Mouse (Mus musculus) midbrain, embryonic 15.5 days (tissue): Measurements from ENCODE around the gene Bcl3. TPM values are rescaled to one million over a fixed set of nuclear protein-coding genes. Genes with fewer than 3 reads are reported as not detected.
"Not testable (repeated sequence)": the region's sequence is repeated elsewhere in the genome, so short reads cannot be mapped to it uniquely, and the experiment has no call there.

Source experiments
- ATAC-seq: fragments of 200-750 bp; cut with Nextera tagmentation; replicated peaks from 2 replicates; pipeline ENCODE4 v1.8.0; 2017; ENCODE audit warnings: moderate TSS enrichment
- H3K27ac ChIP-seq: fragments of 300-500 bp; sonication (generic); 2 replicates; pipeline ENCODE4 v1.5.1; 2015; ENCODE audit warnings: mild to moderate bottlenecking, inconsistent platforms
- H3K27me3 ChIP-seq: fragments of 300-500 bp; sonication (generic); replicated peaks from 2 replicates; pipeline ENCODE4 v1.6.1; 2015; ENCODE audit warnings: inconsistent platforms
- H3K36me3 ChIP-seq: fragments of 300-500 bp; sonication (generic); replicated peaks from 2 replicates; pipeline ENCODE4 v1.6.1; 2015; ENCODE audit warnings: inconsistent platforms
- H3K4me1 ChIP-seq: fragments of 300-500 bp; sonication (generic); 2 replicates; pipeline ENCODE4 v1.6.1; 2015; ENCODE audit warnings: inconsistent platforms
- H3K4me2 ChIP-seq: fragments of 300-500 bp; sonication (generic); 2 replicates; pipeline ENCODE4 v1.6.1; 2015; ENCODE audit warnings: inconsistent platforms, mild to moderate bottlenecking, moderate library complexity
- H3K4me3 ChIP-seq: fragments of 300-500 bp; sonication (generic); 2 replicates; pipeline ENCODE4 v1.5.1; 2015; ENCODE audit warnings: mild to moderate bottlenecking, inconsistent platforms
- H3K9ac ChIP-seq: fragments of 300-500 bp; sonication (generic); 2 replicates; pipeline ENCODE4 v1.6.1; 2015; ENCODE audit warnings: mild to moderate bottlenecking, inconsistent platforms
- H3K9me3 ChIP-seq: fragments of 300-500 bp; sonication (generic); 2 replicates; pipeline ENCODE4 v1.6.1; 2016; ENCODE audit warnings: inconsistent platforms
- WGBS: fragments of 180-500 bp; shearing (Covaris S2); methylation state at CpG from one replicate; pipeline ENCODE4 v1.1.7; 2015; ENCODE audit warnings: mixed read lengths; 5-methylcytosine and 5-hydroxymethylcytosine counted together
- polyA plus RNA-seq: library from polyadenylated mRNA; unstranded; fragments of >200 nt; fragmentation: Nextera tagmentation; extraction: Ambion mirVana; gene quantifications from 2 replicates; pipeline ENCODE4 v1.2.1, GENCODE M21; 2015

Gene Bcl3
- polyA plus RNA-seq, 1 experiment from 2014 or later = 0.89 TPM

DNA sequence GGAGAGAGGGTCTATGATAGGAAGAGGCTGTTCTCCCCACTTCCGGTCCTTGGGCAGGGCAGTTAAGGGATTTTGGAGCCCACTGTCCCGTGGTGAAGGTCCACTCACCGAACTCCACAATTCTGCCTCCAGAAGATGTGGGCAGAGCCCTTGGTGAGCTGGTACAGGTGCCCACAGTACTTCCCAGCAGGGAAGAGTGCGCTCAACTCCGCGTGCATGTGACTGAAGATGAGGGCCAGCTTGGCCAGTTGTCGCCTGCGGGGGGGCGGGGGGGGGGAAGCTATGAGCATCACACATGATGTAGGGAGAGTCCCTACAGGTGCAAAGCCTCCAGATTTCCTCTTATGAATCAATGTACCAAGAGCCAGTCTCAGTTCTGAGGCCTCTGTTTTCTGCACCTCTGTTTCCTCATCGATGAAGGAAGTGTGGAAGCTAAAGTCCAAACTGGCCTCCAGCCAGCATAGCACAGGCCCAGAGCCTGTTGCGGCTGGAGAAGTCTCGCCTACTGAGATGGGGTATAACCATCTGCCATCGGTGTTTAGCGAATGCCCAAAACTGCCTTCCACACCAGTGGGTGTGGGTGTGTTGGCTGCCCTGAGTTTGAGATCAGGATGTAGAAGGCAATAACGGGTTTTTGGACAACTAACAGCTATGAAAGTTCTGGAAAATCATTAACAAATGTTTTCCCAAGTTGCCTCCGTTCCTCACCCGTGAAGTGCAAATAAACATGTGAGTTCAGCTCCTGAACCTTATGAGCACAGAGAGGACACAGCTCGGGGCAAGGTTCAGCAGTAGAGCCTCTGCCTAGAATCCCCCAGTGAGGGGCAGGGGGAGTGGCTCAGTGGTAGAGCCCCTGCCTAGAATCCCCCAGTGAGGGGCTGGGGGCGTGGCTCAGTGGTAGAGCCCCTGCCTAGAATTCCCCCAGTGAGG, 29.6 kb downstream of the Bcl3 start:
- Histone ChIP-seq H3K27me3 (peaks cover 25% of the 10 kb centered on the region), H3K9me3 (no peaks in the 10 kb centered on the region), H3K4me1 (peaks cover 7% of the 10 kb centered on the region; the same call in 1 of the 2 replicates), H3K9ac (no peak overlapping the region), H3K27ac (no peak overlapping the region), H3K4me2 (no peak overlapping the region), H3K4me3 (no peak overlapping the region), H3K36me3 (no peaks in the 10 kb centered on the region)
- WGBS = 90% methylated on average over 19 of the region's 19 CpGs
- no peak for ATAC-seq

DNA sequence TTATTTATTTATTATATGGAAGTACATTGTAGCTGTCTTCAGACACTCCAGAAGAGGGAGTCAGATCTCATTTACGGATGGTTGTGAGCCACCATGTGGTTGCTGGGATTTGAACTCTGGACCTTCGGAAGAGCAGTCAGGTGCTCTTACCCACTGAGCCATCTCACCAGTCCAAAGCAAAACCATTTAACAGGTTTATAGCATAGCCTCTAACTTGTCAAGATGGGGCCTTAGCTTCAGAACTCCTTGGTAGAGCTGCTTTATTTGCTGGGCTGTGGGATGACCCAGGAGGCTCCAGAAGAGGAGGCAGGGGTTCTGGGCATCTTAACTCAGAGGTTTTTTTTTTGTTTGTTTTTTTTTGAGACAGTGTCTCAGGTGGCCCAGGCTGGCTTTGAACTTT, 31.1 kb downstream of the Bcl3 start:
- 94% methylated on average over 2 of the region's 2 CpGs for WGBS
- H3K9ac ChIP-seq, H3K4me1 ChIP-seq, H3K4me2 ChIP-seq, H3K9me3 ChIP-seq, H3K27ac ChIP-seq, ATAC-seq, H3K4me3 ChIP-seq, H3K36me3 ChIP-seq: not testable (repeated sequence)
- peaks cover 14% of the 10 kb centered on the region for H3K27me3 ChIP-seq

DNA sequence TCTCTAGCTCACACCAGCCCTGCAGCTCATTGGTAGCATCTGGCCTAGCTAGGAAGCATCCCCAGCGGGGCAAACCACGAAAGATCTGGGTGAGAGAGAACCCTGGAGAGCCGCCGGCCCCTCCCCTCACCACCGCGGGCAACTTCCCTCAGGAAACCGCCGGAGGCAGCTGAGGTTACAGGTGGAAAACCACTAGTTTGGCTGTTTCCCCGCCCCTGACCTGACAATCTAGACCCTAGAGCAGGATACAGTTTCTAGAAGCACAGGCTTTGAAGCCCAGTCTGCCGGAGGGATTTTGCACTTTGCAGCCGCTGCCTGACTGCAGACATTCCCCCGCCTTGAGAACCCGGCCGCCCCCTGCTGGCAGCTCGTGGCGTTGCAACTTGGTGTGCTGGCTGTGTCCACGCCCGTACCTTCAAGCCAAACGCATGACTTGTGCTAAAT, 32.6 kb downstream of the Bcl3 start:
- WGBS = 1% methylated on average over 19 of the region's 19 CpGs
- peak overlapping the region; percentile 35; the same call in 1 of the 2 replicates for H3K9ac ChIP-seq

DNA sequence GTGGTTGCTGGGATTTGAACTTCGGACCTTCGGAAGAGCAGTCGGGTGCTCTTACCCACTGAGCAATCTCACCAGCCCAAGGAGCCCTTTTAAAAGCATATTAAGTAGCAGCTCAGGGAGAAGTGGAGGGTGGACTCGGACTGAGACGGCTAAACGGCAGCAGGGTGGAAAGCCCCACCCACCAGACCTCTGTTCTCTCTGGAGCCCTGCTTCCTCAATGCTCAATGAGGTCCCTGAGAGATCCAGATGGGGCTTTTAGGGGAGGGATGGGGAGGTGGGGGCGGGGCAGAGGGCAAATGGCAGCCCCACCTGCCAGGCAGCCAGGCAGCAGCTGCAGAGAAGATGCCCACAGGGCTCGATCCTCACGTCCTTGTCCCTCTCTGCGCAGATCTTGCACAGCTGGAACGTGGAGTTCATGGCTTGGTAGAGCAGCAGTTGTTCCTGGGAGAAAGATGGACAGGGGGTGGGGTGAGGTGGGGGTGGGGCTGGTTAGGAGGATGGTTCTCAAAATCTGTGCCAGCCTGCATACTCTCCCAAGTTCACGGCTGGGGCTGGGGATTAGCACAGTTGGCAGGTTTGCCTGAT, 36.6 kb downstream of the Bcl3 start:
- Histone ChIP-seq H3K9ac (no peak overlapping the region), H3K36me3 (no peaks in the 10 kb centered on the region), H3K9me3 (no peaks in the 10 kb centered on the region), H3K27me3 (no peaks in the 10 kb centered on the region), H3K4me1 (peaks cover 4% of the 10 kb centered on the region; the same call in 1 of the 2 replicates), H3K4me3 (no peak overlapping the region), H3K4me2 (no peak overlapping the region), H3K27ac (no peak overlapping the region)
- ATAC-seq = no peak
- 42% methylated on average over 12 of the region's 12 CpGs for WGBS

More for the DNA sequence above, 32.6 kb downstream of the Bcl3 start:
- H3K9me3 ChIP-seq = no peaks in the 10 kb centered on the region
- peak overlapping the region; percentile 30 for H3K4me3 ChIP-seq
- peaks cover 4% of the 10 kb centered on the region; the same call in 1 of the 2 replicates for H3K27me3 ChIP-seq
- peaks cover 4% of the 10 kb centered on the region; the same call in 1 of the 2 replicates for H3K4me1 ChIP-seq
- ATAC-seq = peak; percentile 70
- H3K36me3 ChIP-seq = no peaks in the 10 kb centered on the region
- H3K4me2 ChIP-seq = peak overlapping the region; percentile 58
- no peak overlapping the region for H3K27ac ChIP-seq

DNA sequence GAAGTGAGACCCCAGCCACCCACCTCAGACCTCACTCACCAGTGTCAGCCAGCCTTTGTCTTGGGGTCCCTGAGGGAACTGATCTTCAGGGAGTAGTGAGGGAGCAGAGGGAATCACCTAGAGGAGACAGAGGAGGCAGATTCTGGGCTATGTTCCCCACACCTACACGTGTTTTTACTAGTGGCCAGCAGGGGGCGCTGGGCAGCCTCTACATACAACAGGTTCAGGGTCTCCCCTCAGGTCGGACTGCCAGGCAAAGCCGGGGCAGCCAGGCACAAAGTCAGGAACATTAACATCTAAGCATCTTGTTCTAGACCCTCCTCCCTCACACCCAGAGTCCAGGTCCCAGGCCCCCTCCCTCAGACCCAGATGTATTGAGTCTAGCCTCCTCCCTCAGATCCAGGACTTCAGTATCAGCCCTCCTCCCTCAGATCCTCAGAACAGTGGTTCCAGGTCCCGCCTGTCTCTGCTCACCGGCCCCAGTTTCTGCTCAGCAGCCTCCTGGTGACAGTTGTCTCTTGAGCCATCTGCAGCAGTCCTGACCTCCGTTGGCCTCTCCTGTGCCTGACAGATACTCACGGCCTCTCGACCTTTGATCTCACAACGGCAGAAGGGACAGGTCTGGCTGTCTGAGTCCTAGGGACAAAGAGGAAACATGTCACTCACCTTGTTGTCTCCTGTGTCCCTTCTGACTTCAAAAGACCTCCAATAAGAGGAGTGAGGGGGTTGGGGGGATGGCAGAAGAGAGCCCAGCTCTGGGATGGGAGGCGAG, 37.6 kb downstream of the Bcl3 start:
- no peaks in the 10 kb centered on the region for H3K36me3 ChIP-seq
- no peak overlapping the region for H3K27ac ChIP-seq
- no peaks in the 10 kb centered on the region for H3K9me3 ChIP-seq
- H3K4me2 ChIP-seq = no peak overlapping the region
- 49% methylated on average over 11 of the region's 11 CpGs for WGBS
- H3K9ac ChIP-seq = no peak overlapping the region
- H3K4me1 ChIP-seq = peaks cover 3% of the 10 kb centered on the region; the same call in 1 of the 2 replicates
- no peaks in the 10 kb centered on the region for H3K27me3 ChIP-seq
- no peak for ATAC-seq
- H3K4me3 ChIP-seq = no peak overlapping the region

DNA sequence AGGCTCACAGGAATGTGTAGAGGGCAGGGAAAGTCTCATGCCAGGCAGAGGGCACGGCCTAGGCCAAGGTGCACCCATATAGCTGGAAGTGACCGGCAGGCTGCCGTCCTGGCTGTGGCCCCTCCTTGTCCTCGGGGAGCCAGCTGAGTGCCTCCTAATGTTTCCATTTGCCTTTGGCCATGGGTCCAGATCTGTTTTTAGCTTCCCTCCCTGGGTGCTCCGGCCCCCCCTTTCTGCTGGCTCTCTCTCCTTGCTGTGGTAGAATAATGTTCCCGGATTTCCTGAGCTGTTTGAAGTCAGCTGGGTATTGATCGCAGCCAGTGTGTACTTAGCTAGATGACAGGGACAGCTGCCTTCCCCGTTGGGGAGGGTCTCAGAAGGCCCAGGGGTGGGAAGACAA, 38.9 kb downstream of the Bcl3 start:
- Histone ChIP-seq H3K9me3 (no peaks in the 10 kb centered on the region), H3K36me3 (no peaks in the 10 kb centered on the region), H3K27me3 (no peaks in the 10 kb centered on the region), H3K4me2 (no peak overlapping the region), H3K4me1 (no peaks in the 10 kb centered on the region), H3K4me3 (no peak overlapping the region), H3K9ac (no peak overlapping the region), H3K27ac (no peak overlapping the region)
- ATAC-seq = no peak
- WGBS = 79% methylated on average over 8 of the region's 8 CpGs

DNA sequence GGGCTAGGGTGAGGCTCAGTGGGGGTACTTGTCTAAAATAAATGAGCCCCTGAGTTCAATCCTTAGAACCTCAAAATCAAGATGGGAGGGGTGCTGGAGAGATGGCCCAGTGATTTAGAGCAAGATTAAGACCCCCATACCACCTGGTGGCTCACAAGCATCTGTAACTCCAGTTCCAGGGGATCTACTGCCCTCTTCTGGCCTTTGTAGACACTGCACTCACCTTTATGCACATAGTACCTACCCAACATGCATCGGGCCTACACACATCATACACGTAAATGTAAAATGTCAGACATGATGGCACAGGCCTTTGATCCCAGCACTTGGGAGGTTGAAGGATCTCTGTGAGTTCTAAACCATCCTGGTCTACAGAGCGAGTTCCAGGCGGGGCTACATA, 39.9 kb downstream of the Bcl3 start:
- H3K36me3 ChIP-seq = no peaks in the 10 kb centered on the region
- H3K27me3 ChIP-seq = no peaks in the 10 kb centered on the region
- 92% methylated on average over 4 of the region's 4 CpGs for WGBS
- no peak overlapping the region for H3K27ac ChIP-seq
- no peak overlapping the region for H3K4me3 ChIP-seq
- no peak for ATAC-seq
- no peaks in the 10 kb centered on the region for H3K4me1 ChIP-seq
- H3K9ac ChIP-seq = no peak overlapping the region
- no peak overlapping the region for H3K4me2 ChIP-seq
- no peaks in the 10 kb centered on the region for H3K9me3 ChIP-seq

DNA sequence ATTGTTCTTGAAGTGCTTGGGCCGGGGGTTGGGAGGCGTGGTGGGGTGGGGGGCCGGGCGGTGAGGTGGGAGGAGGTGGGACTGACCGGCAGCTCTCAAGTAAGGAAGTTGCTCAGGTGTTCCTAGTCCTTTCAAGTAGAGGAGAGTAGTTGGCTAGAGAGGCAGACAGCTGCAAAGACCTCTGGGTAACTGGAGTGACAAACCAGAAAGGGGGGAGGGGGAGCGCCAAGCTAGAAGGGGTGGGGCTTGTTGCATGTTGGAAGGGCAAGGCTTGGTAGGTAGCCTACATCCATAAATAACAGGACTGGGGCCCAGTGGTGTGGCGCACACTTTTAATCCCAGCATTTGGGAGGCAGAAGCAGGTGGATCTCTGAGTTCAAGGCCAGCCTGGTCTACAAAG, 40.8 kb downstream of the Bcl3 start:
- H3K27ac ChIP-seq = no peak overlapping the region
- H3K9ac ChIP-seq = no peak overlapping the region
- H3K4me1 ChIP-seq = no peaks in the 10 kb centered on the region
- no peak for ATAC-seq
- H3K4me3 ChIP-seq = no peak overlapping the region
- no peaks in the 10 kb centered on the region for H3K27me3 ChIP-seq
- WGBS = 93% methylated on average over 7 of the region's 7 CpGs
- no peaks in the 10 kb centered on the region for H3K36me3 ChIP-seq
- no peaks in the 10 kb centered on the region for H3K9me3 ChIP-seq
- no peak overlapping the region for H3K4me2 ChIP-seq

DNA sequence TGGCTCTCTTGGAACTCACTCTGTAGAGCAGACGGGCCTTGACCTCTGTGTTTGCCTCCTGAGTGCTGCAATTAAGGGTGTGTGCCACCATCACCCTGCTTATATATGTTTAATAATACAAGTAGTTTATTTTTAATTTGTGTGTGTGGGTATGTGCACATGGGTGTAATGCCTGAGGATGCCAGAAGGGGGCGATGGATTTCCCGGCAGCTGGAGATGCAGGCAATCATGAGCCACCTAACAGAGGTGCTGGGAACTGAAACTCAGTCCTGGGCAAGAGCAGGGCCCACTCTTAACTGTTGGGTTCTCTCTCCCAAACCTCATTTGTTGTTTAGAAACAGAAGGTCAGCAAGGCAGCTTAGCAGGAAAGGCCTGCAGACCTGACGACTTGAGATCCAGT, 42.7 kb downstream of the Bcl3 start:
- Histone ChIP-seq H3K27me3 (no peaks in the 10 kb centered on the region), H3K4me3 (no peak overlapping the region), H3K36me3 (no peaks in the 10 kb centered on the region), H3K4me1 (no peaks in the 10 kb centered on the region), H3K27ac (no peak overlapping the region), H3K4me2 (no peak overlapping the region), H3K9ac (no peak overlapping the region), H3K9me3 (no peaks in the 10 kb centered on the region)
- 73% methylated on average over 4 of the region's 4 CpGs for WGBS
- no peak for ATAC-seq

DNA sequence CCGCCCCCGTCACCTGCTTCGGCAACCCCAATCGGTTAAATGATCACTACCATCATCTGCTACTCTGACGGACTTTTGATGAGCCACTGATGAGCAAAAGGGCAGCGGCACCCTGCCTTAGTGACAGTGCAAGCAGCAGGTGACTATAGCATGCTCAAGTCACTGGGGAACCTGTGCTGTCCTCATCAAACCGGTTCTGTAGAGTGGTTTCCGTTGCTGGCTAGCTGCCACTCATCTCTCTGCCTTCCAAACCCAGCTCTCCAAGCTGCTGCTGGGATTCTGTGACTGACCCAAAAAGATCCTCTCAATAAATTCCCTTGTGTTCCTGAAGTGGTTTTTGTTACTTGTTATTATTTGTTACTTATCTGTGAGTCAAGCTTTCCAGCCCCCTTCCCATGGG, 43.9 kb downstream of the Bcl3 start:
- no peak for ATAC-seq
- no peaks in the 10 kb centered on the region for H3K4me1 ChIP-seq
- H3K27me3 ChIP-seq = no peaks in the 10 kb centered on the region
- H3K27ac ChIP-seq = no peak overlapping the region
- H3K9ac ChIP-seq = no peak overlapping the region
- H3K4me3 ChIP-seq = no peak overlapping the region
- H3K4me2 ChIP-seq = no peak overlapping the region
- no peaks in the 10 kb centered on the region for H3K36me3 ChIP-seq
- H3K9me3 ChIP-seq = no peaks in the 10 kb centered on the region
- 85% methylated on average over 8 of the region's 8 CpGs for WGBS

DNA sequence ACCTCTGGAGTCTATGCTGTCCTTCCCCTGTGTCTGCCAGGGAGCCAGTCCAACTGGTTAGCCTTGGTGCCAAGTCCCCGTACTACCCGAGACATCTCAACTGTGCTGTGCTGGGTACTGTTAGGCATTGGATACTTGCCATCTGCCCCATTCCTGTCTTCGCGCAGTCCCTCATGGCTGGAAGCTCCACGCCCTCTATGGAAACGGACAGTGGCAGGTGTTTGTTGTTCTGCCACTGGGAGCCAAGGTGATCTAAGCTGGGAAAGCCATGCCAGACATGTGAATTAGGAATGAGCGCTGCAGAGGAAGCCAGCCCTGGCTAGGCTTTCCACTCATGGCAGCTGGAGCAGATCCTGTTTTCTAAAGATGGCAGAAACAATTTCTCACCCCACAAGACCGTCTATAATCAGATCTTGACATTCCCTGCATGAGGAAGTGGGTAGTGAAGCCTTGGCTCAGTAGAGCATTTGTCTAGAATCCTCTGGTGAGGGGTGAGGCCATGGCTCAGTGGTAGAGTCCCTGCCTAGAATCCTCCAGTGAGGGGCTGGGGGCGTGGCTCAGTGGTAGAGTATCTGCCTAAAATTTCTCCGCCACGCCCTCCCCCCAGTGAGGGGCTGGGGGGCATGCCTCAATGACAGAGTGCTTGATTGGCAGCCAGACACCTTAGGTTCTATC, 45.4 kb downstream of the Bcl3 start:
- Histone ChIP-seq H3K9me3 (no peaks in the 10 kb centered on the region), H3K4me3 (no peak overlapping the region), H3K27ac (no peak overlapping the region), H3K4me1 (no peaks in the 10 kb centered on the region), H3K4me2 (no peak overlapping the region), H3K9ac (no peak overlapping the region), H3K27me3 (0 out of 2 replicates have a peak, but pooled peaks cover 3% of the 10 kb centered on the region), H3K36me3 (no peaks in the 10 kb centered on the region)
- ATAC-seq = no peak
- WGBS = 89% methylated on average over 11 of the region's 11 CpGs

DNA sequence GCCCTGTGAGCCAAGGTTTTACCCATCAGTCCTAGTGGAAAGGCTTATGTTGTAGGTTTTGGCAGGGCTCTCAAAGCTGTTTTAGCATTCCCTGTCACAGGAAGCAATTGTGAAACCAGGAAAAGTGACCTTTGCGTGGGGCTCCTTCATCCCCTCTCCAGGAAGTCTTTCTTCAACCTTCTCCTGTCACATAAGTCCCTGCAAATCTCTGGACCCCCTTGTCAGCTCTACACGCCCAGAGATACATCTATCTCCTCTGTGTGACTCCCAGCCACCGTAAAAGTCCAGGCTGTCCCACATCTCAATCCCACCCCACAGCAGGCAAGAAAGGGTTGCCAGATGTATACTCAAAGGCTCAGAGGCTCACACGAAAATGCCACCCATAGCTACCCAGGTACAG, 50.9 kb downstream of the Bcl3 start:
- WGBS = 48% methylated on average over 4 of the region's 4 CpGs
- no peak overlapping the region for H3K9ac ChIP-seq
- H3K27me3 ChIP-seq = peaks cover 41% of the 10 kb centered on the region
- H3K4me1 ChIP-seq = peaks cover 15% of the 10 kb centered on the region
- H3K27ac ChIP-seq = no peak overlapping the region
- ATAC-seq = no peak
- H3K36me3 ChIP-seq = no peaks in the 10 kb centered on the region
- no peaks in the 10 kb centered on the region for H3K9me3 ChIP-seq
- no peak overlapping the region for H3K4me3 ChIP-seq
- no peak overlapping the region for H3K4me2 ChIP-seq
